Mouse (Mus musculus): ENCODE measurements around the gene Gm9964. TPM values are rescaled to one million over a fixed set of nuclear protein-coding genes. Genes with fewer than 3 reads are reported as not detected.
"Not testable (repeated sequence)": the region's sequence is repeated elsewhere in the genome, so short reads cannot be mapped to it uniquely, and the experiment has no call there.

The Gm9964 gene
- polyA plus RNA-seq, 1 experiment from 2014 or later = not detected

DNA sequence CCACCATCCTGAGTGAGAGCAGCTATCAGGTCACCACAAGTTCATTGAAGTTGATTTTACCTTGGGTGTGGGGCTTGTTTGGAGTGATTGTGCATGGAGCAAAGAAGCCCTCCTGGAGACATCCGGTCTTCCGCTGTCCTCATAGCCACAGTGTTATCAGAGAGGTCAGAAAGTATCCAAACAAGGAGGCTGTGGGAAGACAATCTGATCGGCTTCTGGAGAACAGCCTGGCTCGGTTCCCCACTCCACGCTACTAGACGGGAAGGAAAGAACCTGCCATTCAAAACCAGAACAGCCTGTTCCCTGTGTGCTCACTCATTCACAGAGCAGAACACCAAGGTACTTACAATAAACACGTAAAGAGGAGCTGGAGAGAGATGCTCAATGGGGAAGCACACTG lies 23.1 kb upstream of the Gm9964 start:
- H3K4me3 ChIP-seq (replicated peaks) = no peak overlapping the region
- H3K9ac ChIP-seq = no peak overlapping the region
- H3K4me2 ChIP-seq = no peak overlapping the region
- 0 out of 2 replicates have a peak, but pooled peaks cover 3% of the 10 kb centered on the region for H3K4me1 ChIP-seq
- no peak for ATAC-seq (replicated peaks; ENCODE audit: low FRiP score)
- no peaks in the 10 kb centered on the region for H3K9me3 ChIP-seq (replicated peaks)
- no peak overlapping the region for H3K27ac ChIP-seq
- H3K36me3 ChIP-seq = no peaks in the 10 kb centered on the region
- no peaks in the 10 kb centered on the region for H3K27me3 ChIP-seq
- 78% methylated on average over 7 of the region's 7 CpGs for WGBS

DNA sequence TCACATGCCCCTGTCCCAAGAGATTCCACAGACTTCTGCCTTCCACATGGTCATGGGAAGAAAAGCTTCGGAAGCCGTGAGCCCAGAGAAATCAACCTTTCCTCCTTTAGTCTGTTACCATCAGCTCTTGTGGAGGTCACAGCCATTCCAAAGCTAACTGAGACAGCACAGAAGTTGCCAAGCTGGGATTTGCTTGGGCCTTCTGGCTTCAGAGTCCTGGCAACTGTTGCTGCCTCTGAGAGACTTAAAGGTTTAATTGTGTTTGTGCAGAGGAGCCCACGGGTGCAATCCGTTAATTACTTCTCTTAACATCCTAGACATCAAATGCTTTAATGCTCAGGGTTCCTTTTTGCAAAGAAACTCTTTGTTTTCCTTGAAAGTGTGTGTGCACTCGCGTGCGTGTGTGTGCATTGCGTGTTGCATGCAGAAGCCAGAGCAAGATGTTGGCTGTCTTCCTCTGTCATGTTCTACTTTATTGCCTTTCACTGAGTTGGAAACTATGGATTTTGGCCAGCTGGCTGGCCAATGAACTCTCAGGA lies 20.2 kb upstream of the Gm9964 start:
- Histone ChIP-seq H3K4me1 (no peaks in the 10 kb centered on the region), H3K27me3 (no peaks in the 10 kb centered on the region), H3K4me2 (no peak overlapping the region), H3K36me3 (no peaks in the 10 kb centered on the region), H3K9ac (no peak overlapping the region), H3K4me3 (replicated peaks) (no peak overlapping the region), H3K9me3 (replicated peaks) (no peaks in the 10 kb centered on the region), H3K27ac (no peak overlapping the region)
- 71% methylated on average over 8 of the region's 8 CpGs for WGBS
- ATAC-seq (replicated peaks; ENCODE audit: low FRiP score) = no peak

DNA sequence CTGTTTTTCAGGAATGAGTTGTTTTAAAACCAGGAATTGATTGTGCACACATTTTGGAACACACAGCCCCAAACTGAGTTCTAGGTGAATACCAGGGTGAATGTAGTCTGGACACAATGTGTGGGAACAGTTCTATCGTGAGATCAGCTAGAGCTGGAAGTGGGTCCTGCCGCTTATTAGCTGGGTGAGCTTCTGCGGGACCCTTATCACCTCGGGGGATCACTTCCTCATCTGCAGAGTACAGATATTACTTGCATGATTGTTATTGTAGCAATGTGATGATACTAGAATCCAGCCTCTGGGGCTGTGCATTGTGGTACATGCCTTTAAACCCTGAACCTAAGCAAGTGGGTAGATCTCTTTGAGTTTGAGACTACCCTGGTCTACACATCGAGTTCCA lies 13.8 kb upstream of the Gm9964 start:
- Histone ChIP-seq H3K4me2 (no peak overlapping the region), H3K36me3 (no peaks in the 10 kb centered on the region), H3K27ac (no peak overlapping the region), H3K4me3 (replicated peaks) (no peak overlapping the region), H3K9ac (no peak overlapping the region), H3K9me3 (replicated peaks) (no peaks in the 10 kb centered on the region), H3K27me3 (no peaks in the 10 kb centered on the region), H3K4me1 (peaks cover 29% of the 10 kb centered on the region)
- 81% methylated on average over 5 of the region's 5 CpGs for WGBS
- ATAC-seq (replicated peaks; ENCODE audit: low FRiP score) = no peak

DNA sequence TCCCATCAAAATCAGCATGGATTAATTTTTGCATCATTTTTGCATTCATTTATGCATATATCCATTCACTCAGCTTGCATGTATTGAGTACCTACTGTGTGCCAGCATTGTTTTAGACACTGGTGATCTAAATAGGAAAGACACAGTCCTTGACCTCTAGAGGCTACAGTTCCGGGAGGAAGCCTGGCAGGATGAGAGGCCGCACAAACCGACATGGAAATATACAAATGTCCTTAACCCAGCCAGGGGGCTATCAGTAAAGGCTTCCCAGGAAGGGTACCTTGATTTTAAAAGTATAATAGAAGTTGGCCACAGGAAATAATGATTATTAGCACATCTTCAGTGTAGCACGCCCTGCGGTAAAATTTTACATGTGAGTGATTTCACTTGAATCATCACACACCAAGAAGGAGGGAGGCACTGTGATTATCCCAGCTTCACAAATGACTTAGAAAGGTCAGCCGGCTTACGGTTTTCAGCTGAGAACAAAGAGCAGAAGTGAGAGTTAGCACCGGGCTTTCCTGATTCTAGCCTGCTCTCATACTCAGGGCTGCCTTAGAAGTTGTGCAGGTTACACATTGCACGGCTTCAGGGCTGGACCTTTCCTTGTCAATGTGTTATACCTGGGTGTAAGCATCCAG lies 11.0 kb upstream of the Gm9964 start:
- no peak overlapping the region for H3K9ac ChIP-seq
- 42% methylated on average over 9 of the region's 9 CpGs for WGBS

DNA sequence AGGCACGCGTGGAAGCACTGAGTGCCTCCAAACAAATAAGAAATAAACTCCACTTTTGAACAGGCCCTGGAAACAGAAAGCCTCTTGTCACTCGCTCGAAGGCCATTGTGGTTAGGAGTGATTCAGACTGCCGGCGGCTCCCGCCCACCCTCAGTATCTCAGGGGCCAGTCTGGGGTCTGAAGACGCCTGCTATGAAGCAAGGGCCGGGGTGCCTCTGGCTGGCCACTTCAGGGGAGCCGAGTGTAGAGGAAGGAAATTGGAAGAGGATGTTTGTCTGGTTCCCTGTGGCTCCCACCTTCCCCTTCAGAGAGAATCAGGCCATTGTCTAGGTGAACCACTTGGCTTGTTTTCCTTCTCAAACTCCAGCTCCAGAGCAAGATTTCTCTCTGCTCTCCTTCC lies 10.3 kb upstream of the Gm9964 start:
- H3K27ac ChIP-seq = peak overlapping the region; percentile 84

More for the DNA sequence above, 11.0 kb upstream of the Gm9964 start:
- peak overlapping the region; percentile 84 for H3K27ac ChIP-seq
- no peak overlapping the region for H3K4me3 ChIP-seq (replicated peaks)
- no peak overlapping the region for H3K4me2 ChIP-seq
- no peaks in the 10 kb centered on the region for H3K27me3 ChIP-seq
- ATAC-seq (replicated peaks; ENCODE audit: low FRiP score) = no peak
- H3K9me3 ChIP-seq (replicated peaks) = no peaks in the 10 kb centered on the region
- no peaks in the 10 kb centered on the region for H3K36me3 ChIP-seq
- H3K4me1 ChIP-seq = peaks cover 35% of the 10 kb centered on the region

DNA sequence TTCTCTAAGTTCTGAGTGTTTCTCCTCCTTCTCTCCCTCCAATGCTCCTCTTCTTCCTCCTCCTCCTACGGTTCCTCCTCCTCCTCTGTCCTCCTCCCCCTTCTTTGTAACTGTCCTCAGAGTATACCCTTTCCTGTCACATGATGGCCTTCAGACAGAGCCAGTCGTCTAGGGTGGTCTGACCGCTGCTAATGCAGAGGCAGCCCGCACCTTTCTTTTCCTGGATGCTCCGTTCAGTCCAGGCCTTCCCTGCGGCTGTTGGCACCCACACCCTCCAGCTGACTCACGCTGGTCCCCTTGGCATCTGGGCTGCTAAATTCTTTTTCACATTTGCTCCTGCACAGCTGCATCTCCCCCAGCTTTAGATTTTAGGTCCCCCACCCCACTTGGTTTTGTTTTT lies 9.8 kb upstream of the Gm9964 start:
- ATAC-seq (replicated peaks; ENCODE audit: low FRiP score) = peak; percentile 64; the same call in 1 of the 2 replicates
- H3K36me3 ChIP-seq = no peaks in the 10 kb centered on the region
- 20% methylated on average over 7 of the region's 7 CpGs for WGBS
- H3K9me3 ChIP-seq (replicated peaks) = no peaks in the 10 kb centered on the region
- no peak overlapping the region for H3K4me3 ChIP-seq (replicated peaks)
- peak overlapping the region; percentile 84 for H3K27ac ChIP-seq
- H3K4me2 ChIP-seq = no peak overlapping the region
- H3K4me1 ChIP-seq = peaks cover 35% of the 10 kb centered on the region
- H3K9ac ChIP-seq = 0 out of 2 replicates have a peak overlapping the region, but pooled peaks have one; percentile 1
- no peaks in the 10 kb centered on the region for H3K27me3 ChIP-seq

More for the DNA sequence above, 10.3 kb upstream of the Gm9964 start:
- WGBS = 27% methylated on average over 10 of the region's 10 CpGs
- H3K4me2 ChIP-seq = no peak overlapping the region
- ATAC-seq (replicated peaks; ENCODE audit: low FRiP score) = 0 out of 2 replicates have a peak, but pooled peaks have one; percentile 54
- H3K36me3 ChIP-seq = no peaks in the 10 kb centered on the region
- 0 out of 2 replicates have a peak overlapping the region, but pooled peaks have one; percentile 1 for H3K9ac ChIP-seq
- H3K4me1 ChIP-seq = peaks cover 35% of the 10 kb centered on the region
- H3K27me3 ChIP-seq = no peaks in the 10 kb centered on the region
- H3K9me3 ChIP-seq (replicated peaks) = no peaks in the 10 kb centered on the region
- no peak overlapping the region for H3K4me3 ChIP-seq (replicated peaks)

DNA sequence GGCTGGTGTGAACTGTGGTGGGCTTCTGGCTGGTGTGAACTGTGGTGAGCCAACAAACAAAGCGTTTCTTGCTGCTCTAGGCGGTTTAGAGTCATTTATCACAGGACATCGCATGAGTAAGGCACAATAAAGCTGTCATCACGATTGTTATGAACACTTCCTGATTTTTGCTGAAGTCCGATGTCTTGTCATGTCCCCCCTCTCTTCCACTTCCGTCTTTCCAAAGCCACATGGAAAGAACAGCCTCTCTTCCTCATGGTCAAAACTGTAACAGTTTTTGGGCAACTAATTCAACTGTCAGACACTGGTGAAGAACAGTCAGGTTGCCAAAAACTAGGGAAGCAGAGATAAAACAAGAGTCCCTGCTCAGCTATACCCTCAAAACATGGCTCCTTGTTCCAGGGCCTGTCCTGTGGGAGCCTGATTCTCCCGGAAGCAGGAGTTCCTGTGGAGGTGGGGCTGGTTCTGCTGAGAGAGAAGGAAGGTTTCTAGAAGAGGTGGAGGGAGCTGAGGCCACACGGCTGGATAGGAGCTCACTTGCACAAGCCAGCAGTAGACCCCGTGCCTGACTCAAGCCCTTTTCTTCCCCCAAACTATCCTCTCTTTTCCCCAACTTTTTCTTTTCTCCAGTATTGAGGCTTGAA lies 9.1 kb upstream of the Gm9964 start:
- peak overlapping the region; percentile 84 for H3K27ac ChIP-seq
- no peak overlapping the region for H3K9ac ChIP-seq
- H3K36me3 ChIP-seq = no peaks in the 10 kb centered on the region
- no peaks in the 10 kb centered on the region for H3K27me3 ChIP-seq
- peaks cover 35% of the 10 kb centered on the region for H3K4me1 ChIP-seq
- no peak overlapping the region for H3K4me3 ChIP-seq (replicated peaks)
- WGBS = 58% methylated on average over 9 of the region's 9 CpGs
- no peaks in the 10 kb centered on the region for H3K9me3 ChIP-seq (replicated peaks)
- ATAC-seq (replicated peaks; ENCODE audit: low FRiP score) = no peak
- no peak overlapping the region for H3K4me2 ChIP-seq

DNA sequence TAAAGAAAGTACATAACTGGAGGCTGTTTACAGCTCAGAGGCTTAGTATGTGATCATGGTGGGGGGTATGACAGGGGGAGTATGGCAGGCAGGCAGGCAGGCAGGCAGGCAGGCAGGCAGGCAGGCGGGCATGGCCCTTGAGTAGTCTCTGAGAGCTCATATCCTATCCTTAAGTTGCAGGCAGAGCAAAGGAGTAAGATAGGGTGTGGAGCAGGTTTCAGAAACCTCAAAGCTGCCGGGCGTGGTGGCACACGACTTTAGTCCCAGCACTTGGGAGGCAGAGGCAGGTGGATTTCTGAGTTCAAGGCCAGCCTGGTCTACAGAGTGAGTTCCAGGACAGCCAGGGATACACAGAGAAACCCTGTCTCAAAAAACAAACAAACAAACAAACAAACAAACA lies 7.5 kb upstream of the Gm9964 start:
- ATAC-seq (replicated peaks; ENCODE audit: low FRiP score); H3K9me3 ChIP-seq (replicated peaks); H3K4me3 ChIP-seq (replicated peaks); H3K27ac ChIP-seq; H3K36me3 ChIP-seq; H3K27me3 ChIP-seq; H3K9ac ChIP-seq; H3K4me2 ChIP-seq: not testable (repeated sequence)
- H3K4me1 ChIP-seq = peaks cover 35% of the 10 kb centered on the region
- WGBS = 92% methylated on average over 4 of the region's 4 CpGs

DNA sequence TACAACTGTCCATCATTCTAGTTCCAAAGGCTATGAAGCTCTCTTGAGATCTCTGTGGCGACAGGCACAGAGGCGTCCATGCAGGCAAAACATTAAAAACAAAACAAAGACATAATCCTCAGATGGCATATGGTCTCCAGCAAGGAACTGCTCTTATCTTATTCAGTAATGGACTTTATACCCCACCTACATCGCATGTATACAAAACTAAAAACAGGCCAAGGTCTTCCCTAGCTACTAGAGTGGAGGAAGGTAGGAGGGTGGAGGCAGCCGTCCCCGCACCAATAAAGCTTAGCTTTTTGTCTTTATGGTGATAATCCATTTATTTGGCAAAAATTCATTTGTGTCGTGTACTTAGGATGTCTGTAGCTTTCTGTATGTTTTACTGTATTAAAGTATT lies 6.4 kb upstream of the Gm9964 start:
- Histone ChIP-seq H3K9me3 (replicated peaks) (no peaks in the 10 kb centered on the region), H3K4me2 (no peak overlapping the region), H3K27me3 (no peaks in the 10 kb centered on the region), H3K4me1 (peaks cover 31% of the 10 kb centered on the region), H3K27ac (no peak overlapping the region), H3K36me3 (no peaks in the 10 kb centered on the region), H3K9ac (no peak overlapping the region), H3K4me3 (replicated peaks) (no peak overlapping the region)
- 83% methylated on average over 6 of the region's 6 CpGs for WGBS
- no peak for ATAC-seq (replicated peaks; ENCODE audit: low FRiP score)

DNA sequence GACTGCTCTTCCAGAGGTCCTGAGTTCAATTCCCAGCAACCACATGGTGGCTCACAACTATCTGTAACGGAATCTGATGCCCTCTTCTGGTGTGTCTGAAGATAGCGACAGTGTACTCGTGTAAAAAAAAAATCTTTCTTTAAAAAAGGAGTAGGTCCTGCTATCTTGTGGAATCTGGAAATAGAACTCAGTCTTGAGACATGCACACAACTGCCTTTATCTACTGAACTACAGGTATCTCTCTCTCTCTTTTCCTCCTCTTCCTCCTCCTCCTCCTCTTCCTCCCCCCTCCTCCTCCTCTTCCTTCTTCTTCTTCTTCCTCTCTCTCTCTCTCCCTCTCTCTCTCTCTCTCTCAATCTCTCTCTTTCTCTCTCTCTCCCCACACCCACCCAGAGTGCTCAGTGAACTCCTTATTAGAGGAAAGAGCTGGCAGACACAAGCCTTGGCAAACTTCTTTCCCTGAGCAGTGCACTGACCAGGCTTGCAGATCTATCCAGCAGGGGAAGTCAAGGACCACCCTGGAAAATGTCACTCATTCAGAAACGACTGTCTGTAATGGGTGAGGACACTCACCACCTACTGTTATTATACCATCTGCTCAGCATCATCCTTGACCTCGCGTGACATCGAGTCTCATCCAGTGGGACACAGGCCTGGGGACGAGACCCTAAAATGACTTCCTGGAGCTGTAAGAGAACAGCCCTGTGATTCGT lies 3.2 kb upstream of the Gm9964 start:
- no peak overlapping the region for H3K27ac ChIP-seq
- H3K4me1 ChIP-seq = peaks cover 7% of the 10 kb centered on the region; the same call in 1 of the 2 replicates
- ATAC-seq (replicated peaks; ENCODE audit: low FRiP score) = no peak
- H3K4me3 ChIP-seq (replicated peaks) = no peak overlapping the region
- H3K27me3 ChIP-seq = no peaks in the 10 kb centered on the region
- 81% methylated on average over 9 of the region's 9 CpGs for WGBS
- no peaks in the 10 kb centered on the region for H3K36me3 ChIP-seq
- H3K9ac ChIP-seq = no peak overlapping the region
- H3K9me3 ChIP-seq (replicated peaks) = peaks cover 4% of the 10 kb centered on the region; the same call in 1 of the 2 replicates
- no peak overlapping the region for H3K4me2 ChIP-seq

DNA sequence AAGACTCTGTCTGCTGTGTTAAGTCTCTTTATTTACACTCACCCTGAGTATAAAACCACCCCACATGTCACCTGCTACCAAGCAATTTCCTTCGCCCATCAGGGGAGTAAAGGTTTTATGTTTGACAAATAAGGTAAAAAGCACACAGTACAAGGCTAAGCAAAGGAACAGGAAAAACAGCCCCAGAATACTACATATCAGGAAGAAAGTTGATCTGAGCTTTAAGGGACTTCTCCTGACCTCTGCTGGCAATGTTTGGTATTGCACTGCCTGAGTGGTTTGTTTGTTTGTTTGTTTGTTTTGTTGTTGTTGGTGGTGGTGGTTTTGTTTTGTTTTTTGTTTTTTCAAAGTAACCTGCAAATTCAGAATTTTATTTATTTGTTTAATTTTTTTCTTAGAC lies 539 bp downstream of the Gm9964 start:
- no peaks in the 10 kb centered on the region for H3K27me3 ChIP-seq
- 43% methylated on average over 1 of the region's 1 CpGs for WGBS
- H3K9me3 ChIP-seq (replicated peaks) = peaks cover 4% of the 10 kb centered on the region; the same call in 1 of the 2 replicates
- ATAC-seq (replicated peaks; ENCODE audit: low FRiP score) = no peak
- H3K4me1 ChIP-seq = peaks cover 32% of the 10 kb centered on the region
- no peak overlapping the region for H3K4me2 ChIP-seq
- no peak overlapping the region for H3K27ac ChIP-seq
- H3K4me3 ChIP-seq (replicated peaks) = no peak overlapping the region
- H3K36me3 ChIP-seq = no peaks in the 10 kb centered on the region
- no peak overlapping the region for H3K9ac ChIP-seq

DNA sequence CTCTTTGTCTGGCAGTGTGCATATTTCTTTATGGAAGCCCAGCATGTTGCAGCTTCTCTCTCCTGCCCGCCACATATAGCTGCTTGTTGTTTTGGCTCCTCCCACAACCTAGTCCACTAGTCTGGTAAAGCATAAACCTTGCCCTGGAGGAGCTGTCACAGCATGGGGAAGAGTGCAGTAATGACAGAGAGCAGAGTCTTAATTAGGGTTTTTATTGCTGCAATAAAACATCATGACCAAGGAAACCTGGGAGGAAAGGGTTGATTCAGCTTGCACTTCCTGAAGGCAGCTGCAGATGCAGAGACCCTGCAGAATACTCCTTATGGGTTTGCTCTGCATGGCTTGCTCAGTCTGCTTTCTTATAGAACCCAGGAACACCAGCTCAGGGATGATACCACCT lies 2.7 kb downstream of the Gm9964 start:
- Histone ChIP-seq H3K9me3 (replicated peaks) (peaks cover 4% of the 10 kb centered on the region; the same call in 1 of the 2 replicates), H3K36me3 (no peaks in the 10 kb centered on the region), H3K4me3 (replicated peaks) (no peak overlapping the region), H3K4me2 (no peak overlapping the region), H3K9ac (no peak overlapping the region), H3K4me1 (peaks cover 53% of the 10 kb centered on the region), H3K27me3 (no peaks in the 10 kb centered on the region), H3K27ac (peak overlapping the region; percentile 81)
- ATAC-seq (replicated peaks; ENCODE audit: low FRiP score) = peak; percentile 74
- WGBS = 16% methylated on average over 1 of the region's 1 CpGs

Measured in kidney, embryonic 15.5 days (tissue).